Mouse (Mus musculus) right cerebral cortex, adult 18-20 months (tissue): ENCODE data around the gene Cstad.

Experiments used
- DNase-seq: peaks from one replicate; pipeline ENCODE4 v3.0.0; 2022; ENCODE audit warnings: mixed read lengths

The Cstad gene

DNA sequence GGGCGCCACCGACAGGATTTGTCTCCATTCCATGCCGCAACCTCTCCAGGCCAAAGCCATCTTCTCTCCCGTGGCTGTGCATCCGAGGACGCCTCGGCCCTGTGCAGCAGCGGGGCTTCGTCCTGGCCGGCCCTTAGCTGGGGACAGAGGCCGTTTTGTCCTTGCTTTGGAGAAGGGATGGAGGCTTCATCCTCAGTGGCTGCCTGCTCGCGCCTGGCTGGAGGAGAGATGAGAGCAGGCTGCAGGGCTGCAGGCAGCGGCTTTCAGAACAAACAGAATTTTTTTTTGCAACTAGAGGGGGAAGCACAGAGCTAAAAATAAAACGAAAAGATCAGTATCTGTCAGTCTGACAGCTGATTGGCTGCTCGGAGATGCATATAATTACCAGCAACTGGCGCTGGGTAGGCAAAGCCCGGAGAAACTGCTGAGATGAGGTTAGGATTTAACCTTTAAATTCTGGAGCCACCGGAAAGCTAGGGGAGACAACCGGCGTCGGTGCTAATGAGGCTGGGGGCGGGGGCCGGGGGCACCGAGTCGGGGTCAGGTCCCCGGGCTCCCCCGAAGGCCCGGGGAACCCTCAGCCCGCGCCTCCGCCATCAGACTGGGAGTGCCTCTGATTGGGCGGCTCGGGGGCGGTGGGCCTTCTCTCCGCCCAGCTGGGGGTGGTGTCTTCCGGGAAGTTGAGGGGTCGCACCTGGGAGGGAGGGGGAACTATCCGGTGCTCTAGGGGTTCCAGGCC lies at the start of gene Cstad:
TSS of gene Cstad (plus strand) at position 400 of the 739 bp plus-strand sequence.
- DNase-seq: peak; percentile 86

DNA sequence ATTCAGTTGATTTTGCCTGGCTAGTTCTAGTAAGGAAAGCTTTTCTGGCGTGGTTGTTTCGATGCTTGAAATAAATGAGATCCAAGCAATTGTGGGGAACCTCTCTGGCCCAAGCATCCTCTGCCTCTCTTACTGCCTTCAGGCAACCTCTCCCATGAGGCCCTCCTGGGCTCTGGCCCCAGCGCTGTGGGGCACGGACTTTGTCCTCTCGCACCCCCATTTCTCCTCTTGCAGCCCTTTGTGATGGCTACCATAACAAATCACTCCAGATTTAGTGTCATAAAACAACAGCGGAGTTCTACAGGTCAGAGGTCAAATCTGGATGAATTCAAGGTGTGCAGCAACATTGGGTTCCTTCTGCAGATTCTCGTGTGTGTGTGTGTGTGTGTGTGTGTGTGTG lies 49.1 kb upstream of the Cstad start:
- no peak for DNase-seq

DNA sequence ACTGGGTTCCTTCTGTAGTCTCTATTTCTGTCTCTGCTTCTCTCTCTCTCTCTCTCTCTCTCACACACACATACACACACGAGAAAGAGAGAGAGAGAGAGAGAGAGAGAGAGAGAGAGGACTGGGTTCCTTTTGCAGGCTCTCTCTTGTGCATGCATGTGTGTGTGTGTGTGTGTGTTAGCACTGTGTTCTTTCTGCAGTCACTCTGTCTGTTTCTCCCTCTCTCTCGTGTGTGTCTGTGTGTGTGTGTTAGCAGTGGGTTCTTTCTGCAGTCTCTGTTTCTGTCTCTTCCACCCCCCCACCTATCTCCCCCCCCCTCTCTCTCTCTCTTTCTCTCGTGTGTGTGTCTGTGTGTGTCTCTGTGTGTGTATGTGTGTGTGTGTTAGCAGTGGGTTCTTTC lies 48.6 kb upstream of the Cstad start:
- no peak for DNase-seq

DNA sequence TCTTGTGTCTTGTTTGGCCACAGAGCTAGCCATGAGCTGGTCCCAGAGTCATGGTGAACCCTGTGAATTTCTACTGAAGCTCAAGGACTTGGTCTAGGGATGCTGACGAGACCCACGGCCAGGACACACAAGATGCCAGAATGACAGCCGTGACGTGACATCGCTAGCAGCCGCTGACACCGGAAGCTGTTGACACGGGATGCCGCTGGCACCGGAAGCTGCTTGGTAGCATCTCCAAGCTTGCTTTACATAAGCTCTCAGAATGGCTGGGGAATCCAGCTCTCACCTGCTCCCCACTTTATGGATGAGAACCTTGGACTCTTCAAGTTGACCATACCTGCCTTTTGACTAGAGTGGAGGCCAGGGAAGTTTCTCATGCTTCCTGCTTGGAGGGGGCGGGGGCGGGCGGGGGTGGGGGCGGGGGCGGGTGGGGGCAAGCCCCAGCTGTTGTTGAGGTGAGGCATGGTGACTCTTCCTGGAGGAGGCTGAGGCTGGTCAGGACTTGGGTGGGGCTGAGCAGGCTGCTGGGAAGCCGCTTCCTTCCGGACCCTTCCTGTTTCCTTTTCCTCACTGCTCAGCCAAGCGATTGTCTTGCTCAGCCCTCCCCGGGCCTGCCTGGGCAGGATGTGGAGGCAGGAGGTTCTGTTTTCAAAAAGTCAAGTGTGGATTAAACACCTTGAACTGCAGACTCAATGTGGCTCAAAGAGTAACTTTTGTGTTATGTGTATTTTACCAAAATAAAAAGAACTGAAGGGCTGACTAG lies 47.2 kb upstream of the Cstad start:
- DNase-seq: no peak

DNA sequence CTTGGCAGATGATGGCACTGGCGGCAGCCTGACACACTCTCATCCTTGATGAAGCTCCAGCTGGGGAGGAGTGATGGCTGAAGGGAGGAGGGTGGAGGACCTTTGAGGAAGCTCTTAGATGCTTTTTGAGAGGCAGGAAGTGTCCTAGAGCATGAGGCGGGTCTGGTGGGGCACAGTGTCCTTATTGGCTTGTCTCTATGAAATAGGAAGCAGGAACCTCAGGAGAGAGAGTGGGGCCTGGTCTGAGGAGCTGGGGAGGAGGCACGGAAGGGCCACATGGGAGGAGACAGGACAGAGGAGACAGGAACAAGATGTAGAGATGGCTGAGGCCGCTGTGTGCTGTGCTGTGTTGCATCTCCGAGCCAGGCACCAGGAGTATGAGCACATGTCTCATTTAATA lies 43.3 kb upstream of the Cstad start:
- DNase-seq: no peak

DNA sequence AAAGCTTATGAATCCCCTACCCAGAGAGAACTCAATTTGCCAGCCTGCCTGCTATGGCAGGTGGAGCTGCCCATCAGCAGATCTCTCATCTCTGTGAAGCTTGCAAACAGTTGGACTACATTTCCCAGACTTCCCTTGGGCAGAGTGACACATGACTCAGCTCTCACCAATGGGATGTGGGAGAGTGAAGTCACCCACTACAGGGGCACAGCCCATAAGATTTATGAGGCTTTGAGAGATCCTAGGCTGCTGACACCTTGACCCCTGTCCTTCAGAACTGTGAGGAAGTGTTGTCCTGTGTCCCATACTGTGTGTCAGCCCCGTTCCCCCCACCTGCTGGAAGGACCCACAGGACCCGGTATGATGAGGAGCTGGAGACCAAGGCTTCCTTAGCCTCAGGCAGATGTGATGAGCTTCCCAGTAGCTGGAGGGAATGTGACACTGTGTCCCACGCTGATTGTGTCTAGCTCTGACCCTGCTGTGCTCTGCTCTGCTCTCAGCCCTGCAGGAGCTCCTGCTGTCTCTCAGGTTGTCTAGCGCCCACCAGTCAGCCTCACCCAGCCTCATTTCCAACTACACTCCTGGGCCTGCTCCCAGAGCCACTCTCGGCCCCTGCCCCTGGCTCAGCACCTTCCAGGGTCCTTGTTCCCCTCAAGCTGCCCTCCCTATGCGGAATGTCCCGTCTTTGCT lies 40.8 kb upstream of the Cstad start:
- DNase-seq: peak; percentile 81

DNA sequence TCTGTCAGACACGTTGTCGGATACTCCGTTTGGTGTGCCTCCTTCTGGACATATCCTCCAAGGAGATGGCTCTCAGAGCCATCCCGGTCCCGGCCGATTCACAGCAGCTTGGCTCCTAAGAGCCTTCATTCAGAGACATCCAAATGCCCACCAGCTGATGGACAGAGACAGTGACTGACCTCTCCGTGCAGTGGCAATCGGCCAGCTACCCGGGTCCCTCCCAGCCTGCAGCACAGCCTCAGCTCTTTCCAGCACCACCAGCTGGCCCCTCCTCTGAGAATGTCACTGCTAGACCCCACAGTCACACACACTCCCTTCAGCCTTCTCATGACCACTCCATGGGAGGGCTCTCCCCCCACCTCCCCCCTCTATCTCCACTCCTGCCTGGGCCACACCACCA lies 39.6 kb upstream of the Cstad start:
- DNase-seq: no peak

DNA sequence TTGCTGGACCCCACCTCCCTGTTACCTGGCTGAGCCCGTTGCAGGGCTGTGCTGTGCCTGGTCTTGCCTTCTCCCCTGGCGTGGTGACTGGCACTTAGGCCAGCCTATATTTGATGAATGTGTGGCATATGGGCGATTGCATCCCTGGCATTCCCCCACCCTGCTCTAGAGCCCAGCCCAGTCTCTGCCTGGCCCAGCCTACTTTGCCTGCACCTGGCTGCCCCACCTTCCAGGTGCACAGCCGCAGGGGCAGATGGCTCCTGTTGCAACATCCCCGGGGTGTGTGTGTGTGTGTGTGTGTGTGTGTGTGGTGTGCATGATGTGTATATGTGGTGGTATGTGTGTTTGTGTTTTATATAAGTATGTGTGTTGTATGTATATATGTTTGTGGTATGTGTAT lies 38.3 kb upstream of the Cstad start:
- no peak for DNase-seq

DNA sequence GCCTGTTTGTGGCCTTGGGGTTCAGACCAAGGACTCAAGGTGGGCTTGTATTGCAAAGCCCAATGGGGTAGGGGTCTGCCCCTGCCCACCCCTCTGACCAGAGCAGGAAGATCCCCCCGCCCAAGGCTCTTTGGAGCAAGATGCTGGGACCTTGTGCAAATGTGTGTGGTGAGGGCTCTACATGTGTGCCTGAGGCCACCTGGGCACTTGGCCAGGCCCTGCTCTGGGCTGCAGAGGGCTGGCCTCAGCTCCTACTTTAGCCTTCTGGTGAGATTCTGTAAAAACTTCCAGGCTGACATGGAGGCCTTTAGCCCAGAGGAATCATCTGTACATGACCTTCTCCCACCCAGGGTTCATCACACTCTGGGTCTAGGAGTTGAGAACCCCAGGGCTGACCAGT lies 35.3 kb upstream of the Cstad start:
- DNase-seq: no peak

DNA sequence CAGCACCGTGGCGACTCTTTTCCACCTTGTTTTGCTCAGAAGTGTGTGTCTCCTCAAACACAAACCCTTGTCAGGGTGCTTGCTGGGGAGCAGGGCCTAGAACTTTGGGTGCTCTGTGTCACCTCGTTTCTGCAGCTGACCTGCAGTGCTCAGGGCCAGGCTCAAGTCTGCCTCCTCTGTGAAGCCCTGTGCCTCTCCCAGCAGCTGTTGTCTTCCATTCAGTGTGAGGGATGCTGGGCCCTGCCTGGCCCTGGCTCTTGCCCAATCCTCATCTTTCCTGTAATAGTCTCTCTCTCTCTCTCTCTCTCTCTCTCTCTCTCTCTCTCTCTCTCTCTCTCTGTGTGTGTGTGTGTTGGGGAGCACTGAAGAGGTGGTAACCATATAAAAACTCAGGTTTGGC lies 32.3 kb upstream of the Cstad start:
- no peak for DNase-seq

DNA sequence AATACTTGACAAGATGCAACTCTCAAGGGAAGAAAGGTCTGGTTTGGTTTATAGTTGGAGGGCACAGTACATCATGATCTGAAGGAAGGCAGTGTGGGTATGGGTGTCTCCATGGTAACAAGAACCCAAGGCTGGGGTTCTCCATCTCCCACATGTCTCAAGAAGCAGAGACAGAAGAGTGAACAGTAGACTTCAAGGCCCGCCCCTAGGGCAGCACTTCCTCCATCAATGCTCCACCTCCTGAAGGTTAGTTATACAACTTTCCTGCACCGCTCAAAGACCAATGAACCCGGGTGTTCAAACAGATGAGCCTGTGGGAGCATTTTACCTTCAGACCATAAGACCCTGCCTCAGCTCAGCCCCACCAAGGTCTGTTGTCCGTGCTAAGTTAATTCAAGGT lies 23.2 kb upstream of the Cstad start:
- no peak for DNase-seq

DNA sequence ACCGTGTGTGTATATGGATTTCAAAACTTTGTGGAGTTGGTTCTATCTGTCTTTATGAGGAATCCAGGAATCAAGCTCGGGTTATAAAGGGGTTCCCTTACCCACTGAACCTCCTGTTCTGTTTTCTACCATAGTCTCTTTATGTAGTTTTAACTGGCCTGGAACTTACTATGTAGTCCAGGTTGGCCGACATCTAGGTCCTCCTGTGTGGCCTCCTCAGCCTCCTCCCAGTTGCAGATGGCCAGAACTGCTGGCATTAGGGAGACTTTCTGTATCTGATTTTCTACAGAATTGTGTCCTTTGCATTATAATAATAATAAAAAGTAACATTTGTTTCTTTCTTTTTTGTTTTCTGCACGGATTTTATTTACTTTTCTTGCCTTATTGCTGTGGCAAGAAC lies 21.3 kb upstream of the Cstad start:
- no peak for DNase-seq

DNA sequence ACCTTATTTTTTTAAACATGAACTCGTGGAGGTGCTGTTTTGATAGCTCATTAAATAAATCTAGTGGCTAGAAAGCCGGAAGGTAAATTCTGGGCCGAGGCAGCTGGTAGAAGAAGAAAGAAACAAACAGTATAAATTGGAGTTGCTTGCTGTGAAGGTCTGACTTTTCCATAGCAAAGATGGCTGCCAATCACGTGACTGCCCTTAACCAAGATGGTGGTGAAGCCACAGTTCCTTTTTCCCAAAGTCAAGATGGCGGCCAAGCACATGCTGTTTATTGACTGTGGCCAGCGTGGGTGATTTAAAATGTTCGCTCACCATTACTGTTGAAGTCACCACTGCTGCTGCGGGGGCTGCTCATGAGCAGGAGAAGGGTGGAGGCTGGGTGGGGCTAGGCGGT lies 17.8 kb upstream of the Cstad start:
- no peak for DNase-seq

DNA sequence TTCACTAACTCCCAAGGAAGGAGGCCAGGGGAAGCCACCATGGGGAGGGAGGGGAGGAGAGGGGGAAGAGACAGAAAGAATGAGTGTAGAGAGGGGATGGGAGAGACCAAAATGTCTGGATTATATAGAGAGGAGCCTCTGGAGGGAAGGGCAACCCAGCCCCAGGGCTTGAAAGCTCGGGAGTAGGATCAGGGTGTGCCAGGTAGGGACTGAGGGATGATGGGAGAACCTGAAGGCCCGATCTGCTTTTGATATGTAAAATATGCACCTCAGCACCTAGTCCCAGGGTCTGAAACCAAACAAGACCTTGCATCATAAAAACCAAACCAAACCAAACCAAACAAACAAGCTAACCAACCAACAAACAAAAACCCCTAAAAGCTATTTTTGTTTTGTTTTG lies 16.8 kb upstream of the Cstad start:
- no peak for DNase-seq

DNA sequence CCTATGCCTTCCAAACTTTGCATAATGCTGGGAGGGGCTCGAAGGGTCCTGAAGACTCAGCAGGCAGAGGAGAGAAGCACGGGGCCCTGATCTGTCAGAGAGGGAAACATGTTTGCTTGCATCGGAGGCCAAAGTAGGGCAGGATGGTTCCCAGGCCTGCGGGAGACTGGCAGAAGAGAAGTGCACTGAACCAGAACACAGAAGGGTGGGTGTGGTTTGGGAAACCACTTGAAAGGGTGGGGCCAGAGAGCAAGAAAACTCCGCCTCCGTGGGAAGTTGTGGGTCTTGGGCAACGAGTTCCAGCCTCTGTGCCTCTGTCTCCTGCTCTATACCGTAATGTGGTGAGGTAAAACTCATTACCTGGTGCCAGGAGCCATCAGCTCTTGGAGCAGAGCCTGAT lies 7.7 kb upstream of the Cstad start:
- DNase-seq: no peak

DNA sequence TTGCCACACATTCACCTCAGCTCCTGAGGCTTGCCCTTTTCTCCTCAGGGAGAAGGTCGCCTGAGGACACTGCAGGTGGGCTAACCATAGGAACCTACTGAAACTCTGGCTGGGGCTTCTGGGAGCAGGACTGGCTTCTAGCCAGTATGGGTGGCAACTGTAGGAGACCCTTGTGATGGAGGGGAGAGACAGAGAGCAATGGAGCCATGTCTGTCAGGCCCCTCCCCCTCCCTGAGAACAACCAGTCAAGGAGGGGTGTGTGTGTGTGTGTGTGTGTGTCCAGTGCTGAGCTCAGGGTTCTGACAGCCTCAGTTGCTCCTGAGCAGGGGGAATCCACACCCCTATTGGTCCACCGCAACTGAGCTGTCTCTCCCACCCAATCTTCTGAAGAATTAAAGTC lies 7.2 kb upstream of the Cstad start:
- DNase-seq: no peak

DNA sequence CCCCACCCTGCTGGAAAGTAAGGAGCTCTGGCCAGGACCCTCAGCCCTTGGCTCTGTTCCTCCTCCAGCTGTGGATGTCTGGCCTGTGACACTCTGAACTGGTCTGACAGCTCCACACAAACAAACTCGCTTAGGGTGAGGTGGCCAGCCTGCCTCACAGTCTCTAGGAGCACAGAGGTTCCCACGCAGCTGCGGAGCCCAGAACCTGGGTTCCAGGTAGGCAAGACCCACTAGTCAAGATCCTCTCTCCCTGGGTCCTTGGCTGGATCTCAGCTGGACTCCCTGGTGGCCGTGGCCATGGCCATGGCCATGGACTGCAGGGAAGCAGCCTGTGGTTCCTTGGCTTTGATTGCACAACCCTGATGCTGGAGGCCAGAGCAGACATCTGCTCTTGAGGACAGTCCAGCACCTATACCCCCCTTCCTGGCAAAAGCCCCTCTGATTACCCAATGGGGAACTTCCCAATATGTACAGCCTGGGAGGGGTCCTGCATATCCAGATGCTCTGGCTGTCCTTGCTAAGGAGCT lies 5.8 kb upstream of the Cstad start:
- no peak for DNase-seq

DNA sequence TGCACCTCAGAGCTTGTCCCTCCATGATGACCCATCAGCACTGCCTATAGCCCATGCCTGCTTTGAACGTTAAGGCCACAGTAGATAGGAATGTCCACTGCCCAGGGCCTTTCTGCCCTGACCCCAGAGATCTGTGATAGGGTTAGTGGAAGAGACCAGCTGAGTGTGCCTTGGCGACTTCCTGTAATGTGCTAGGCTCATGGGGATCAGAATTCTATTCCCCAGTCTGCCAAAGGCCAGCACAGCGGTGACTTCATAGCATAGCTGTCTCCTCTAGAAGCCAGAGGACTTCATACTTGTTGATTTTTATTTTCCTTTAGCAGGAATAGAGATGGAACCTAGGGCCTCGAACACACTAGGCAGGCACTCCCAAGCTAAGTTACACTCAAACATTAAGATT lies 5.1 kb upstream of the Cstad start:
- DNase-seq: no peak

DNA sequence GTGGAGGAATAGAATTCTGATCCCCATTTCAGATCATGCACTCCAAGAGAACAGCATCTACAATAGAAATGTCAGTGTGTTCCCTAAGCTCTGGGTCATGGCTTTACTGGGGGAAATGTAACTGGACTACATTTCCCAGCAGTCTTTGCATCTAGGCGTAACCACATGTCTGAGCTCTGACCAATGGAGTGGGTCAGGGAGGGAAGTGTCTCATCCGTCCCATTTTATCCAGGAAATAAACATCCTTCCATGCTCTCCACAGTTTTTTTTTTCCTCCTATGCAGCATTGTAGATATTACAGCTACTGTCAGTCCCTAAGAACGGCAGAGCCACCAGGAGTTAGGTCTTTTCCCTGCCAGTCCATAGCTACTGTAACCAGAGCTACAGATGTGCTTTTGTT lies 3.9 kb upstream of the Cstad start:
- peak; percentile 74 for DNase-seq

DNA sequence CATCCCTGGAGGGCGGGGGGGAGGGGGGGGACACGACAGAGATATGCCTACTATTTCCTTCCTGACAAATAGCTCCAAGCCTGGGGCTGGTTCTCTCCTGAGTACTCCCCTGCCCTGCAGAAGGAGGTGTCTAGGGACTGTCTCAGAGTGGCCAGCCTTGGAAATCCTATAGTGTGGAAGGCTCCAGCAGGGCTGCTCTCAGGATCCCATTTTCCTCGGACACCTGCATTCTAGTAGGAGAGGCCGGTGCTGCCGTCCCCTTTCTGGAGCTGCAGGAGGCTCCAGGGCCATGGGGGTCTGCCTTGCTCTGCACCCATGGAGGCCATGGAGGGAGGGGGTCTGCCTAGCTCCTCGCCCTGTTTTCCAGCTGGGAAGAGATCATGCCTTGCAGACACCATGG lies 2.4 kb upstream of the Cstad start:
- DNase-seq: no peak

DNA sequence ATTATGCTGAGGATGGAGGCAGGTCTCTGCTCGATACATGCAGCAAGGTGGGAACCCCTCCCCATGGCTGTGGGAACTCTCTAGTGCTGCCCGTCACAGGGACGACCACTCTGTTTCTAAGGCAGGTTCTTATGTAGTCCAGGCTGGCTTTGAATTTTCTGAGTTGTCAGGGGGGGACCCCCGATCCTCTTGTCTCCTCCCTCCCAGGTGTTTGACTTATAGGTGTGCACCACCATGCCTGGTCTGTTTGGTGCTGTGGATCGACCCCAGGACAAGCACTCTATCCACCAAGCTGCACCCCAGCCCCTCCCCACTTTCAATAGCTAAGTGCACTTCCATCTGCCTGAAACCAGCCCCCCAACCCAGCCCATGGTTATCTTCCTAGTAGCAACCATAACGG lies 1.9 kb upstream of the Cstad start:
- DNase-seq: no peak

DNA sequence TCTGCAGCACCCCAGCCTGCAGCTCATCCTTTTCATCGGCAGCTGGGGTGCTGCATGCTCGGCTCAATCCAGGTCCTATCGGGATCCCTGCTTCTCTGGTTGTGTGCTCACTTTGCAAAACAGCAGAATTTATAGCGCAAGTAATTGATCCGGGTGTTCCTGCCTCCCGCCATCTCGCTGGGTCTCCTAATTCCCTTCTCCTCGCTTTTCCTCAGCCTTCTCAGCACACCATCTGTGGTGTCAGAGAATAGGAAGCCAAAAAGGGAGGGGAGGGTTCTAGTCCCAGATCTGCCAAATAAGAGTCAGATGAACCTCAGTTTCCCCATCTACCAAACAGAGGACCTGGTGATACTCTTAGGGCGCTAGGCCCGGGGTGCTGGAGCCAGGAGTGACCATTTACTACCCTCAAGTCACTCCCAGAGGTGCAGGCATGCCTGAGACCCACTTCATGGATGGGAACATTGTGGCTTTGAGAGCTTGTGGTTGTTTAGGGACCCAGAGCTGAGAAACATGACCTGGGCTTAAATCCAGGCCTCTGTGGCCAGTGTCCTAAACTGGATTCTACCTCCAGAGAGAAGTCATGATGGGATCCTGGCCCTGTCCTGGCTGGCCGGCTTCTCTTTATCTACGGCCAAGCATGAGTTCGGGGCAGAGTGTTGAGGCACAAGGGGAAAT lies 1.1 kb upstream of the Cstad start:
- DNase-seq: peak; percentile 44

DNA sequence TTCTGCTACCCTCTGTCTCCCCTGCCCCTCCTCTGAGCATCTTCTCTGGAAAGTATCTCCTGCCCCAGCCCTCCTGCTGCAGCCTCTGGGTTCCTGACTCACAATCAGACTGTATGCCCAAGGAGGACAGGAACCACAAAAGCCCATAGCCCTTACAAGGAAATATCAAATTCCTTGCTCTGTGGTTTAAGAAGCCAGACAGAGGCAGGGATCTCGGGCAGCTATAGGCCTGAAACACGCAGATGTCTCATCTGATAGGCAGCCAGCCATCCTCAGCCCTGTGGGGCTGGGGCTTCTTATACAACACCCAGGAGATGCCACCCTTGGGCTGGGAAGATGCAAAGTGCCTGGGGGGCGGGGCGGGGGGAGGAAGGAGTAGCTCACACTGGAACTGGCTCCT lies 956 bp downstream of the Cstad start:
- no peak for DNase-seq
